Mouse (Mus musculus) midbrain, embryonic 13.5 days (tissue): Measurements from ENCODE around the gene Ggt1. TPM values are rescaled to one million over a fixed set of nuclear protein-coding genes. Genes with fewer than 3 reads are reported as not detected.
"Not testable (repeated sequence)": the region's sequence is repeated elsewhere in the genome, so short reads cannot be mapped to it uniquely, and the experiment has no call there.

Experiments used
- ATAC-seq: fragments of 200-750 bp; cut with Nextera tagmentation; 2 replicates; pipeline ENCODE4 v1.8.0; 2017; ENCODE audit warnings: mild to moderate bottlenecking, moderate TSS enrichment, moderate library complexity
- H3K27ac ChIP-seq: fragments of 300-500 bp; sonication (generic); 2 replicates; pipeline ENCODE4 v1.5.1; 2015; ENCODE audit warnings: inconsistent platforms, mild to moderate bottlenecking, moderate library complexity
- H3K27me3 ChIP-seq: fragments of 300-500 bp; sonication (generic); 2 replicates; pipeline ENCODE4 v1.6.1; 2015; ENCODE audit warnings: mild to moderate bottlenecking, inconsistent platforms
- H3K36me3 ChIP-seq: fragments of 300-500 bp; sonication (generic); 2 replicates; pipeline ENCODE4 v1.6.1; 2015; ENCODE audit warnings: mild to moderate bottlenecking, inconsistent platforms
- H3K4me1 ChIP-seq: fragments of 300-500 bp; sonication (generic); replicated peaks from 2 replicates; pipeline ENCODE4 v1.6.1; 2015; ENCODE audit warnings: inconsistent platforms
- H3K4me2 ChIP-seq: fragments of 300-500 bp; sonication (generic); replicated peaks from 2 replicates; pipeline ENCODE4 v1.6.1; 2015; ENCODE audit warnings: moderate library complexity, mild to moderate bottlenecking, inconsistent platforms
- H3K4me3 ChIP-seq: fragments of 300-500 bp; sonication (generic); replicated peaks from 2 replicates; pipeline ENCODE4 v1.5.1; 2015; ENCODE audit warnings: mild to moderate bottlenecking, inconsistent platforms
- H3K9ac ChIP-seq: fragments of 300-500 bp; sonication (generic); replicated peaks from 2 replicates; pipeline ENCODE4 v1.6.1; 2015; ENCODE audit warnings: mild to moderate bottlenecking, inconsistent platforms
- H3K9me3 ChIP-seq: fragments of 300-500 bp; sonication (generic); 2 replicates; pipeline ENCODE4 v1.6.1; 2016; ENCODE audit warnings: mild to moderate bottlenecking, inconsistent platforms
- WGBS: fragments of 180-500 bp; shearing (Covaris S2); methylation state at CpG from one replicate; pipeline ENCODE4 v1.1.7; 2015; 5-methylcytosine and 5-hydroxymethylcytosine counted together
- polyA plus RNA-seq: library from polyadenylated mRNA; unstranded; fragments of >200 nt; fragmentation: Nextera tagmentation; extraction: Ambion mirVana; gene quantifications from 2 replicates; pipeline ENCODE4 v1.2.1, GENCODE M21; 2015

The Ggt1 gene
- polyA plus RNA-seq, 1 experiment from 2014 or later: 0.94 TPM

DNA sequence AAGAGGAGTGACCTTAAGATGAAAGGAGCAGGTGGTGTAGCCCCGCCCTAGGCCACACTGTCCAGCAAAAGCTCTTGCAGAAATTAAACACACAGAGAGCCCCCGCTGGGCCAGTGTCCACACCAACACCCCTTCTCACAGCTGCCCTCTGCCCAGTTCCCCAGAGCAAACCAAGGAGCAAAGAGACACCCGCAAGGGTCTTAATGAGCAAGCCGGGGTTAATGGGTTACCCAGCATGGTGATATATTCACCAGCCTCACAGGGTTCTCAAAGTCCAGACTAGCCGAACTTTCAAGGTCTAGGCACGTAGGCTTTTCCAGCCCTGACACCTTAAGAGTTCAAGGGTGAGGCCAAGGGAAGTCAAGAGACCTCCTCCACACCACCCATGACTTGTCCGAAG is 4.5 kb downstream of the Ggt1 start:
- WGBS: 83% methylated on average over 7 of the region's 7 CpGs
- no peaks in the 10 kb centered on the region for H3K36me3 ChIP-seq
- no peak overlapping the region for H3K4me3 ChIP-seq
- H3K4me1 ChIP-seq: 0 out of 2 replicates have a peak, but pooled peaks cover 4% of the 10 kb centered on the region
- no peak overlapping the region for H3K4me2 ChIP-seq
- ATAC-seq: no peak
- H3K27me3 ChIP-seq: peaks cover 22% of the 10 kb centered on the region
- no peaks in the 10 kb centered on the region for H3K9me3 ChIP-seq
- no peak overlapping the region for H3K27ac ChIP-seq
- no peak overlapping the region for H3K9ac ChIP-seq

DNA sequence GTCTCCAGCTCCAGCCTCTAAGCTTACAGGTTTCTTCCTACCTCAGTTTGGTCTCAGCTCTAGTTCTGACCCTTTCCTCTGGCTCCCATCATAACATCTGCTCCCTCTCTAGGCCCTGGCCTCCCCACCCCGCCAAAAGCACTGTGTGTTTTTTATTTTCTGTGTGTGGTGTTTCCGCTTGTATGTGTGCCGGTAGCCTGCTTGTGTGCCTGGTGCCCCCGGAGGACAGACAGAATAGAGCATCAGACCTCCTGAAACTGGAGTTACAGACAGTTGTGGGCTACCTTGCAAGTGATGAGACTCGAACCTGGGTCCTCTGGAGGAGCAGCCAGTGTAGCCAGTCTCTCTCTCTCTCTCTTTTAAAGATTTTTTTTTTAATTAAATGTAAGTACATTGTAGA is 4.9 kb downstream of the Ggt1 start:
- Histone ChIP-seq H3K4me2 (no peak overlapping the region), H3K27me3 (peaks cover 18% of the 10 kb centered on the region), H3K27ac (no peak overlapping the region), H3K4me1 (no peaks in the 10 kb centered on the region), H3K36me3 (no peaks in the 10 kb centered on the region), H3K9ac (no peak overlapping the region), H3K9me3 (no peaks in the 10 kb centered on the region), H3K4me3 (no peak overlapping the region)
- ATAC-seq: no peak
- 92% methylated on average over 5 of the region's 5 CpGs for WGBS

DNA sequence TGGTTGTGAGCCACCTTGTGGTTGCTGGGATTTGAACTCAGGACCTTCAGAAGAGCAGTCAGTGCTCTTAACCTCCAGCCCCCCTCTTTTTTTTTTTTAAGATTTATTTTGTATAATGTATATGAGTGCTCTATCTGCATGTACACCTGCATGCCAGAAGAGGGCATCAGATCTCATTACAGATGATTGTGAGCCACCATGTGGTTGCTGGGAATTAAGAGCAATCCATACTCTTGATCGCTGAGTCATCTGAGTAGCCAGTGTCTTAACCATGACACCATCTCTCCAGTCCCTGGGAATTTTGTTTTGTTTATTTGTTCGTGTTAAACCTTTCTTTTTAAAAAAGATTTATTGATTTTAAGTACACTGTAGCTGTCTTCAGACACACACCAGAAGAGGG is 5.4 kb downstream of the Ggt1 start:
- not testable (repeated sequence) for H3K9me3 ChIP-seq, H3K4me2 ChIP-seq, H3K4me3 ChIP-seq, H3K27ac ChIP-seq, H3K4me1 ChIP-seq, H3K36me3 ChIP-seq, H3K9ac ChIP-seq, ATAC-seq
- H3K27me3 ChIP-seq: peaks cover 14% of the 10 kb centered on the region
- WGBS: 90% methylated on average over 2 of the region's 2 CpGs

DNA sequence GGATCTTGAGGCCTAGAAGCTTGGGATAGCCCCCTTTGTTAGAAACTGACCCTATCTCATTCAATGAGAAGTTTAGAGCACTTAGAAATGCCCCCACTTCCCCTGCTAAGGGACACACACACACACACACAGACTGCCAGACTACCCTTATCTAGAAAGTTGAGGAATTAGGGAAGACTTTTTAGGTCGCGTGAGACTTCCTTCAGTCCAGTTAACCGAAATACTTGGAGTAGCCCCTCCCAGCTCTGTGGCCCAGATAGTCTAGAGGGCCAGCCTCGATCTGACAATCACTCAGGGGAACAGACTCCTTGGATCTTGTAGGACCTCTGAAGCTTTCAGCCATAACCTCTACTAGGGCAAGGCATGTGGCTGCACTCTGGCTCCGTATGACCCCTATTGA is 6.6 kb downstream of the Ggt1 start:
- H3K27me3 ChIP-seq: peaks cover 7% of the 10 kb centered on the region; the same call in 1 of the 2 replicates
- no peaks in the 10 kb centered on the region for H3K4me1 ChIP-seq
- no peak overlapping the region for H3K4me2 ChIP-seq
- WGBS: 39% methylated on average over 5 of the region's 5 CpGs
- no peak overlapping the region for H3K27ac ChIP-seq
- no peak for ATAC-seq
- H3K4me3 ChIP-seq: no peak overlapping the region
- no peaks in the 10 kb centered on the region for H3K9me3 ChIP-seq
- H3K9ac ChIP-seq: no peak overlapping the region
- no peaks in the 10 kb centered on the region for H3K36me3 ChIP-seq

DNA sequence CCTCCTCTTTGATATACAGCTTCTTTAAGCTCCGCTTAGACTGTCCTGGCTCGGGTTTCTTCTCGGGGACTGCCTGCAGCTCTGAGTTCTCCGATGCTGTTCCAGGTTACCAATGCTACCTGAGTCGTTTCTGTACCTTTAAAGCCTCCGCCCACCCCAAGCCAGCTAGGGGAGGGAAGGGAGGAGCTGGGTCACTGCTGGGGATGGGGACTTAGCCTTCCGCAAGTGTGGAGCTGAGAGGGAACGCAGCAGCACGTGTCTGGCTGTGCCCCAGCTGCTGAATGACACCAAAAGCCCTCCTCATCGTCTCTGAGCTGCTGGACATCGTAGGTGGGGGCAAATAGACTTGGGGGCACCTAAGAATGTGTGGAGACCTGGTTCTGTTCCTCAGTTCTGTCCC is 7.0 kb downstream of the Ggt1 start:
- no peak overlapping the region for H3K9ac ChIP-seq
- H3K27ac ChIP-seq: no peak overlapping the region
- no peak overlapping the region for H3K4me2 ChIP-seq
- no peak overlapping the region for H3K4me3 ChIP-seq
- no peaks in the 10 kb centered on the region for H3K36me3 ChIP-seq
- H3K9me3 ChIP-seq: no peaks in the 10 kb centered on the region
- H3K4me1 ChIP-seq: no peaks in the 10 kb centered on the region
- peaks cover 7% of the 10 kb centered on the region; the same call in 1 of the 2 replicates for H3K27me3 ChIP-seq
- no peak for ATAC-seq
- WGBS: 7% methylated on average over 11 of the region's 11 CpGs

DNA sequence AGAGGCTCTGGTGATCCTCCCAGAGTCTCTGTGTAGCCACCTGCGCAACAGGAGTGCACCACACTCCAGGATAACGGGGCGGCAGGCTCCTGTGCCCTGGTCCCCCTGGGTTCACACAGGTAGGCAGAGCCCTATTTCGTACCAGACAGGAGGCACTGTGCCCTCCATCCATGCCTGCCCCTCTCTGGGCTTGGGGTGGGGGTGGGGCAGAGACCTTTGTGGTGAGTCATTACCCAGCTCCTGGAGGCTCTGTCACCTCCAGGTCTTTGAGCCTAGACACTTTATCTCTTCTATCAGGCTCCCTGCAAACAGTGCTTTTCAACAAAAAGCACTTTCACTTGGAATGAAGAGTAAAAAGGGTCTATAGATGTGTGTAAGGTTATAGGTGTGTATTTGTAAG is 7.4 kb downstream of the Ggt1 start:
- Histone ChIP-seq H3K27ac (no peak overlapping the region), H3K4me2 (no peak overlapping the region), H3K36me3 (no peaks in the 10 kb centered on the region), H3K9me3 (no peaks in the 10 kb centered on the region), H3K4me3 (no peak overlapping the region), H3K9ac (no peak overlapping the region), H3K4me1 (no peaks in the 10 kb centered on the region), H3K27me3 (peaks cover 7% of the 10 kb centered on the region; the same call in 1 of the 2 replicates)
- ATAC-seq: 0 out of 2 replicates have a peak, but pooled peaks have one; percentile 21
- 10% methylated on average over 4 of the region's 4 CpGs for WGBS

DNA sequence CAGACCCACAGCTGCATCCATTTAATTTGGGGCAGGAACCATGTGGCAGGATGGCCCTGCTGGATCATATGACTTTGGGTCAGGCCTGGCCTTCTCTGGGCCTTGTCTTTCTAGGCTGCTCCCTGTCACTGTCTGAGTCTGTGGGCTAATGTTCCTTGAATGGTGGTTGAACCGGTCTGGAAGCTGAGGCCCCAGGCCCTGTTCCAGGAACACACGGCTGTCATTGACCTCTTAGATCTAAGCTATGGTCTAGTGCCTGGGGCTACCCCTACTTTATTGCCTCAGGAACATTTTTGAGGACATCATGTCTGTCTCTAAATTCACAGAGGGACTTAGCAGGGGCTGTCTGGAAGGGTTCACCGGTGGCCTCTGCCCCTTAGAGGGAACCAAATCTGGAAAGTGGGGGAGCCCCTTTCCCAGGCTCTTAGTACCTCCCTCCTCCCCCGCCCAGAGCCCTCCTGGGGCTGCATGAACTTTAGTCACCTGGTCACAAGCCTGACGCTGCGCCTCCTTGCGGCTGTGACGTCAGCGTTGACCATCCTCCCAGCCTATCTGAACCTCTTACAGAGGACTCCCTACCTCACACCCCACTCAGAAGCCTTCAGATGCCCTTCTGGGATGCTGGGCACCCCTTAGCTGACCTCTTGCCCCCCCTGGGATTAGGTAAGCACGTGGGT is 9.7 kb downstream of the Ggt1 start:
- WGBS: 31% methylated on average over 10 of the region's 10 CpGs

DNA sequence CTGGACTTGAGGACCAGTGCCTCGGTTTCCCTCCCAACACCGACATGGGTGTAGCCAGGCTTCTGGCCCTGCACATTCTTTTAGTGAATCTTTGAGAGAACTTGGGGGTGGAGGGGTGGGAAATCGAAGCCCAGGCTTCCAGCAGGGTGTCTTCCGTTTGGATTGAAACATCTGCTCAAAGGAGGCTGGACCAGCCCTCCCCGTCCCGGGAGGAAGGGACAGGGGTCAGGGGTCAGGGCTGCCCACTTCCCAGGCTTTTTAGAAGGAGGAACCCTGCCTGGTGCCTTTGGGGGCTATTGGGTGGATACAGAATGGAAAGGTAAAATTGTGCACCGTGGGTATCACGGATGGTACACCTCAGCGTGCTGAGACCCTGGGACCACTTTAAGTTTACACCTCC is 10.5 kb downstream of the Ggt1 start:
- Histone ChIP-seq H3K36me3 (no peaks in the 10 kb centered on the region), H3K4me3 (no peak overlapping the region), H3K27me3 (peaks cover 7% of the 10 kb centered on the region; the same call in 1 of the 2 replicates), H3K4me2 (no peak overlapping the region), H3K9ac (no peak overlapping the region), H3K4me1 (no peaks in the 10 kb centered on the region), H3K9me3 (no peaks in the 10 kb centered on the region), H3K27ac (no peak overlapping the region)
- 40% methylated on average over 9 of the region's 9 CpGs for WGBS
- ATAC-seq: no peak

More for the DNA sequence above, 9.7 kb downstream of the Ggt1 start:
- Histone ChIP-seq H3K27me3 (peaks cover 7% of the 10 kb centered on the region; the same call in 1 of the 2 replicates), H3K36me3 (no peaks in the 10 kb centered on the region), H3K4me2 (no peak overlapping the region), H3K9ac (no peak overlapping the region), H3K4me1 (no peaks in the 10 kb centered on the region), H3K27ac (no peak overlapping the region), H3K9me3 (no peaks in the 10 kb centered on the region), H3K4me3 (no peak overlapping the region)
- ATAC-seq: no peak

DNA sequence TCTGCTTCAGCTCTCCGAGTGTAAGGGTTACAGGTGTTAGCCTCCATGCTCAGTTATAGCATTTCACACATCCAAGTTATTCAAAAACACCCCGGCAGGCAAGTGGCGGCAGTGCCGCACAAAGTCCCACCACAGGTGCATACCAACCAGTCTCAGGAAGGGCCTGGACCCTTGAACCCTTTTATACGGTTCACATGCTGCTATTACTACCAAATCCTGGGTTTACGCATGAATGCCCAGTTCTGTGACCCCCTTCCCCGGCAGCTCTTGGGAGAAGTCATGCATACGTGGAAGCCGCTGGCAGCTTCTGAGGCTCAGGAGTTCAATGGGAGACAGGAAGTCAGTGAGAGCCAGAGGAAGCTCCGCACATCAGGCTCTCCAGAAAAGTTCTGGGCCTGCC is 11.8 kb downstream of the Ggt1 start:
- H3K9ac ChIP-seq: no peak overlapping the region
- ATAC-seq: no peak
- H3K9me3 ChIP-seq: no peaks in the 10 kb centered on the region
- peaks cover 7% of the 10 kb centered on the region; the same call in 1 of the 2 replicates for H3K27me3 ChIP-seq
- H3K27ac ChIP-seq: no peak overlapping the region
- no peak overlapping the region for H3K4me2 ChIP-seq
- H3K4me3 ChIP-seq: no peak overlapping the region
- WGBS: 46% methylated on average over 10 of the region's 10 CpGs
- no peaks in the 10 kb centered on the region for H3K36me3 ChIP-seq
- H3K4me1 ChIP-seq: no peaks in the 10 kb centered on the region

DNA sequence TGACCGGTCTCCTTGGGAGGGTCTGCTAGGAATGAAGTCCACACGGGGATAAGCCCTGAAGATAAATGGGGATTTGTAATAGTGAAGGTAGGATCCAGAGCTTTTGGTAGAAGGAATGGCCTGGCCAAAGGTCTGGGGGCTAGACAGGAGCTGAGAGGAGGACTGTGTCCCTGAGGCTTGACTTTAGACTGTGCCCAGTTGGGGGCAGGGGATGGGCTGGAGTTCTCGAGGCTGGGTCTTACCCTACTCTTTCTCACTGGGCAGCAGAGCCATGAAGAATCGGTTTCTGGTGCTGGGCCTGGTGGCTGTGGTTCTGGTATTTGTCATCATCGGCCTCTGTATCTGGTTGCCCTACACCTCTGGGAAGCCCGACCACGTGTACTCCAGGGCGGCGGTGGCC is 12.6 kb downstream of the Ggt1 start:
- H3K9ac ChIP-seq: no peak overlapping the region
- no peak for ATAC-seq
- 89% methylated on average over 9 of the region's 9 CpGs for WGBS
- no peaks in the 10 kb centered on the region for H3K27me3 ChIP-seq
- H3K4me3 ChIP-seq: no peak overlapping the region
- H3K36me3 ChIP-seq: no peaks in the 10 kb centered on the region
- no peaks in the 10 kb centered on the region for H3K9me3 ChIP-seq
- H3K4me1 ChIP-seq: no peaks in the 10 kb centered on the region
- H3K4me2 ChIP-seq: no peak overlapping the region
- no peak overlapping the region for H3K27ac ChIP-seq

DNA sequence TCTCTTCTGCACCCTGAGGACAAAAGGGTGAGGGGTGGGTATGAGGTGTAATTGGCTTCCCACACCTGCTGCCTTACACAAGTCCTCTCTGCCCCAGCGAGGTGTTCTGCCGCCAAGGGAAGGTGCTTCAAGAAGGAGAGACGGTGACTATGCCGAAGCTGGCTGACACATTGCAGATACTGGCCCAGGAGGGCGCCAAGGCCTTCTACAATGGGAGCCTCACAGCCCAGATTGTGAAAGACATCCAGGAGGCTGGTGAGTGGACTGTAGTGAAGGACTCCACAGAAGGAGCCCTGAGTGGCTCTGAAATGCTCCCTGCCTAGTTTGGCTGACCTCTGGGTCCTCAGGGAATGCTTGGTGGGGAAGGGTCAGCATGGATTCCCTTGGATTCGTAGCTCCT is 17.7 kb downstream of the Ggt1 start:
- WGBS: 92% methylated on average over 6 of the region's 6 CpGs
- ATAC-seq: no peak
- H3K9ac ChIP-seq: no peak overlapping the region
- H3K4me3 ChIP-seq: no peak overlapping the region
- no peaks in the 10 kb centered on the region for H3K9me3 ChIP-seq
- no peaks in the 10 kb centered on the region for H3K27me3 ChIP-seq
- no peak overlapping the region for H3K27ac ChIP-seq
- H3K4me1 ChIP-seq: no peaks in the 10 kb centered on the region
- no peaks in the 10 kb centered on the region for H3K36me3 ChIP-seq
- H3K4me2 ChIP-seq: no peak overlapping the region

DNA sequence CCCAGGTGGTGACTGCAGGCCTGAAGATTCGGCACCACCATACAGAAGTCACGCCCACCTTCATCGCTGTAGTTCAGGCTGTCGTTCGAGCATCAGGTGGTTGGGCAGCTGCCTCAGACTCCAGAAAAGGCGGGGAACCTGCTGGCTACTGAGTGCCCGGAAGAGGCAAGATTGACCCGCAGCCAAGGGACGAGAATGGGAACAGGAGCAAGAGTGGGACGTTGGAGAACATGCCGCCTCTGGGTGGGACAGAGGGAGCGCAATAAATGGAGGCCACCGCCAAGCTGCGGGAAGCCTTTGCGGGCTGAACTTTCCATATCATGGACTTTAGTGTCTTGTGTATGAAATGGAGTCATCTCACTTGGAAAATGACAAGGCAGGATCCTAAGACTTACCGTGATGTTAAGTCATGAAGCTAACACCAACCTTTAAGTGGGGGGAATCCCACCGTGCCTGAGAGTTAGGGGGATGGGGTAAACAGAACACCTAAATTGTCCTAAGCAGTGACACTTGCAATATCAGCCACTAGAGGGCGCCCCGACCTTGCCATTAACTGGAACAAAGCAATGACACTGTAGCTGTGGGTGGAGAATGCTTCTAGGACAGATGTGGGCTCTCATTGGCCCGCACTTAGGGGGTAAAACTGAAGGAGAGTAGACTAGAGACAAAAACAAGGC is 24.6 kb downstream of the Ggt1 start:
- H3K4me2 ChIP-seq: peak overlapping the region; percentile 18
- 24% methylated on average over 20 of the region's 20 CpGs for WGBS

More for the DNA sequence above, 24.6 kb downstream of the Ggt1 start:
- Histone ChIP-seq H3K27me3 (peaks cover 7% of the 10 kb centered on the region; the same call in 1 of the 2 replicates), H3K9ac (no peak overlapping the region), H3K4me3 (no peak overlapping the region), H3K4me1 (peaks cover 11% of the 10 kb centered on the region), H3K9me3 (no peaks in the 10 kb centered on the region), H3K36me3 (no peaks in the 10 kb centered on the region), H3K27ac (no peak overlapping the region)
- ATAC-seq: peak; percentile 84
